Mouse (Mus musculus) ES-Bruce4 (cell line): Measurements from ENCODE around the gene Anxa6. TPM values are rescaled to one million over a fixed set of nuclear protein-coding genes. Genes with fewer than 3 reads are reported as not detected.

Source experiments
- H3K27ac ChIP-seq: 2 replicates; pipeline ENCODE4 v1.5.1; 2012; ENCODE audit warnings: low read length, inconsistent platforms; ENCODE audit not compliant: insufficient read depth
- H3K27me3 ChIP-seq: 2 replicates; pipeline ENCODE4 v1.6.1; 2012; ENCODE audit warnings: mild to moderate bottlenecking, low read length, inconsistent platforms; ENCODE audit not compliant: control insufficient read depth, poor library complexity, insufficient read depth, severe bottlenecking
- H3K36me3 ChIP-seq: 2 replicates; pipeline ENCODE4 v1.6.1; 2012; ENCODE audit warnings: inconsistent platforms, mild to moderate bottlenecking, low read length, moderate library complexity; ENCODE audit not compliant: control insufficient read depth, poor library complexity, insufficient read depth, severe bottlenecking
- H3K4me1 ChIP-seq: one replicate; pipeline ENCODE4 v1.8.1; 2011; ENCODE audit warnings: low read length; ENCODE audit not compliant: control insufficient read depth, insufficient read depth
- H3K4me3 ChIP-seq: 2 replicates; pipeline ENCODE4 v1.5.1; 2011; ENCODE audit warnings: low read depth, mild to moderate bottlenecking, low read length
- H3K9ac ChIP-seq: 2 replicates; pipeline ENCODE4 v1.6.1; 2012; ENCODE audit warnings: low read depth, mild to moderate bottlenecking, inconsistent platforms; ENCODE audit not compliant: poor library complexity, severe bottlenecking
- H3K9me3 ChIP-seq: replicated peaks from 2 replicates; pipeline ENCODE4 v1.6.1; 2012; ENCODE audit warnings: mild to moderate bottlenecking, low read length, inconsistent platforms; ENCODE audit not compliant: control insufficient read depth, poor library complexity, insufficient read depth, severe bottlenecking
- CTCF ChIP-seq: IDR thresholded peaks from one replicate; pipeline ENCODE4 v1.8.1; 2011; ENCODE audit warnings: low read depth, low read length
- EP300 ChIP-seq: IDR thresholded peaks from 2 replicates; pipeline ENCODE4 v1.6.1; 2011; ENCODE audit warnings: low read depth, low read length; ENCODE audit not compliant: insufficient read depth
- POLR2A ChIP-seq: IDR thresholded peaks from one replicate; pipeline ENCODE4 v1.8.1; 2011; ENCODE audit warnings: low read length; ENCODE audit not compliant: insufficient read depth
- polyA plus RNA-seq: library from polyadenylated mRNA; stranded (reverse); fragments of >200 nt; gene quantifications from 2 replicates; pipeline ENCODE4 v1.2.4, GENCODE M21; 2011; ENCODE audit warnings: low read depth; ENCODE audit not compliant: missing spikeins, insufficient read depth, insufficient read length

Gene Anxa6
- polyA plus RNA-seq, 1 experiment: 76.1 TPM

- TF ChIP-seq POLR2A: no peak
- H3K27ac ChIP-seq: no peak overlapping the region
- no peak overlapping the region for H3K9ac ChIP-seq
- H3K36me3 ChIP-seq: peaks cover 17% of the 10 kb centered on the region
- H3K9me3 ChIP-seq: no peaks in the 10 kb centered on the region
- no peak overlapping the region for H3K4me3 ChIP-seq
- H3K4me1 ChIP-seq: peaks cover 6% of the 10 kb centered on the region
- H3K27me3 ChIP-seq: no peaks in the 10 kb centered on the region
Measured at GRCm38 (mm10) chr11:55015264-55015663, 18.0 kb downstream of the Anxa6 start.

- Histone ChIP-seq H3K27me3 (no peaks in the 10 kb centered on the region), H3K4me1 (peaks cover 6% of the 10 kb centered on the region), H3K27ac (no peak overlapping the region), H3K9me3 (no peaks in the 10 kb centered on the region), H3K9ac (no peak overlapping the region), H3K4me3 (no peak overlapping the region), H3K36me3 (peaks cover 28% of the 10 kb centered on the region)
- TF ChIP-seq EP300 (peak; percentile 62; the same call in 1 of the 2 replicates), CTCF (no peak)
Measured at GRCm38 (mm10) chr11:55013802-55014201, 19.4 kb downstream of the Anxa6 start.

- no peak for TF ChIP-seq CTCF
- no peak for TF ChIP-seq EP300
- no peak for TF ChIP-seq POLR2A
- Histone ChIP-seq H3K36me3 (peaks cover 37% of the 10 kb centered on the region), H3K4me1 (peaks cover 6% of the 10 kb centered on the region), H3K27me3 (no peaks in the 10 kb centered on the region), H3K9me3 (no peaks in the 10 kb centered on the region), H3K27ac (no peak overlapping the region), H3K9ac (no peak overlapping the region), H3K4me3 (no peak overlapping the region)
Measured at GRCm38 (mm10) chr11:55012551-55013521, 20.4 kb downstream of the Anxa6 start.

- H3K4me3 ChIP-seq: no peak overlapping the region
- no peak overlapping the region for H3K9ac ChIP-seq
- no peaks in the 10 kb centered on the region for H3K27me3 ChIP-seq
- TF ChIP-seq CTCF (no peak), POLR2A (no peak), EP300 (no peak)
- H3K4me1 ChIP-seq: peaks cover 9% of the 10 kb centered on the region
- H3K27ac ChIP-seq: no peak overlapping the region
- peaks cover 44% of the 10 kb centered on the region for H3K36me3 ChIP-seq
- no peaks in the 10 kb centered on the region for H3K9me3 ChIP-seq
Measured at GRCm38 (mm10) chr11:55011440-55011839, 21.8 kb downstream of the Anxa6 start.

GRCm38 (mm10) chr11:55008230-55008629 is 25.0 kb downstream of the Anxa6 start:
- Histone ChIP-seq H3K36me3 (peaks cover 50% of the 10 kb centered on the region), H3K4me1 (peaks cover 2% of the 10 kb centered on the region)

GRCm38 (mm10) chr11:55005684-55006083 is 27.6 kb downstream of the Anxa6 start:
- Histone ChIP-seq H3K36me3 (peaks cover 45% of the 10 kb centered on the region), H3K4me1 (peaks cover 2% of the 10 kb centered on the region), H3K9me3 (peaks cover 6% of the 10 kb centered on the region; the same call in 1 of the 2 replicates), H3K9ac (no peak overlapping the region), H3K27me3 (no peaks in the 10 kb centered on the region), H3K27ac (no peak overlapping the region), H3K4me3 (no peak overlapping the region)
- peak; percentile 1 for TF ChIP-seq CTCF
- TF ChIP-seq EP300: no peak
- no peak for TF ChIP-seq POLR2A

More at GRCm38 (mm10) chr11:55008230-55008629, 25.0 kb downstream of the Anxa6 start:
- TF ChIP-seq CTCF (no peak), EP300 (no peak), POLR2A (no peak)
- Histone ChIP-seq H3K9me3 (no peaks in the 10 kb centered on the region), H3K27ac (no peak overlapping the region), H3K4me3 (no peak overlapping the region), H3K27me3 (no peaks in the 10 kb centered on the region), H3K9ac (no peak overlapping the region)
